Mouse (Mus musculus) common myeloid progenitor, adult 5-6 weeks (primary cell): ENCODE measurements around the gene Hist1h1a. TPM values are rescaled to one million over a fixed set of nuclear protein-coding genes. Genes with fewer than 3 reads are reported as not detected.

Experiments
- ATAC-seq: replicated peaks from 2 replicates; pipeline ENCODE4 v1.8.0; 2016; ENCODE audit warnings: low read depth, mild to moderate bottlenecking, moderate TSS enrichment, inconsistent platforms; ENCODE audit not compliant: poor library complexity, severe bottlenecking
- total RNA-seq: library from RNA; stranded (forward); fragments of 200-1000, 187-1606 nt; gene quantifications from 2 replicates; pipeline ENCODE4 v1.2.3, GENCODE M21; 2017

Hist1h1a gene
- total RNA-seq, 1 experiment from 2014 or later = 2,536 TPM

DNA sequence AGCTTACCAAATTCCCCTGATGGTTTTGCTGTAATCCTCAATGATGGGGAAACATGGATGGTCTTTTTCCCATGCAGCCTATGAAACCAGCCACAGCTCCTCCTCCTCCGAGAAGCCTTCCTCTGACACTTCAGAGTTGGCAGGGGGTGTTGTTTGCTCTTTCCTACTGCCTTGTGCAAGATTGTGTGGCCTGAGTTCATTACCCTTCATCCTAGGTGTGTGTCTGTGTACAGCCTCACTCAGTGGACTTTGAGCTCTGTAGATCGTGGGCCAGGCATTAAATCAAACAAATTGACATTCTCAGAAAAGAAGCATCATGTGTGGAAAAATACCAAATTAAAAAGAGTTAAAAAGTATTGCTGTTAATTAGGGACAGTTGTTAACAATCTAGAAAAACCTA lies 41.1 kb downstream of the Hist1h1a start:
- ATAC-seq = no peak

DNA sequence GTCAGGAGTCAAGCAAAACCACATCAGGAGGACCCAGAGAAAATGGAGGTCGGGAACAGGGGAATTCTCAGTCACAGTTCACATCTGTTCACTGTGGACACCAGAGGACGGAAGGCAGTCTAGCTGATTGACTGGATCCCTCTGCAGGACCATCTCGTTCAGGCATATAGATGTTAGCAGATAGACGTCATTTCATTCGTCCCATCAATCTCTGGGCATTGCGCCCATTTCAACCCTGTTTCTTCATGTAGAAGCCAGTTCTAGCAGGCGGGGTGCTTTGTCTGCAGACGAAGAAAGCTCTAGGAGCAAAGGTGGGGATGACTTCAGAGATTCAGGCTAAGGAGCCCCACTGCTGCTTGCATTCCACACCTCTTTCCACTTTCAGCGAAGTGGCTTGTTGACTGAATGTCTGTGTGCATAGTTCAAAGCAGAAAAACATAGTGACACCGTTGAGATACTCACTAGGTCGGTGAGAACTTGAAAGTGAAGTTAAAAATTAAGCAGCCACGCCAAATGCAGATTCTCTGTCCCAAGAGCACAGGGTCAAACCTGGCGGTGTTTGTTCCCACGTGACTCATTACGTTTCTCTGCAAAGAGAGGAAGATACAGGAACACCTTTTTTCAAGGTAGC lies 43.1 kb downstream of the Hist1h1a start, which contains the start of gene Slc17a2:
TSS of gene Slc17a2 (plus strand) at position 572 of the 631 bp plus-strand sequence.
- ATAC-seq = no peak

Other genes starting within 250 kb of the Hist1h1a start
- 1,499 and 1,774 TPM in 2 replicates for gene Hist1h4h, start 232.6 kb upstream of the Hist1h1a start, total RNA-seq
- gene Hist1h2af, start 229.8 kb upstream of the Hist1h1a start, total RNA-seq = 1,142 and 1,285 TPM in 2 replicates
- 199 and 205 TPM in 2 replicates for gene Hist1h3g, start 228.2 kb upstream of the Hist1h1a start, total RNA-seq
- 91.4 and 108 TPM in 2 replicates for gene Hist1h2bh, start 220.3 kb upstream of the Hist1h1a start, total RNA-seq
- 186 and 196 TPM in 2 replicates for gene Hist1h3f, start 219.6 kb upstream of the Hist1h1a start, total RNA-seq
- gene Hist1h4f, start 212.0 kb upstream of the Hist1h1a start, total RNA-seq = 2,800 and 2,993 TPM in 2 replicates
- gene Hist1h1d, start 210.4 kb upstream of the Hist1h1a start, total RNA-seq = 92.5 and 96.4 TPM in 2 replicates
- gene Hist1h3e, start 201.3 kb upstream of the Hist1h1a start, total RNA-seq = 574 and 671 TPM in 2 replicates
- 336 and 401 TPM in 2 replicates for gene Hist1h2ae, start 192.4 kb upstream of the Hist1h1a start, total RNA-seq
- 1,313 and 1,586 TPM in 2 replicates for gene Hist1h2bg, start 192.3 kb upstream of the Hist1h1a start, total RNA-seq
- 558 and 569 TPM in 2 replicates for gene Hist1h2bf, start 189.5 kb upstream of the Hist1h1a start, total RNA-seq
- gene Hist1h2ad, start 189.3 kb upstream of the Hist1h1a start, total RNA-seq = 127 and 293 TPM in 2 replicates
- gene Hist1h3d, start 187.9 kb upstream of the Hist1h1a start, total RNA-seq = 98.2 and 137 TPM in 2 replicates
- 1,514 and 1,667 TPM in 2 replicates for gene Hist1h4d, start 182.1 kb upstream of the Hist1h1a start, total RNA-seq
- gene Hist1h2be, start 142.5 kb upstream of the Hist1h1a start, total RNA-seq = 92.7 and 94.2 TPM in 2 replicates
- 314 and 326 TPM in 2 replicates for gene Hist1h1e, start 141.1 kb upstream of the Hist1h1a start, total RNA-seq
- 114 and 119 TPM in 2 replicates for gene Hist1h2ac, start 79.7 kb upstream of the Hist1h1a start, total RNA-seq
- 224 and 276 TPM in 2 replicates for gene Hist1h2bc, start 79.5 kb upstream of the Hist1h1a start, total RNA-seq
- 0.55 and 3.1 TPM in 2 replicates for gene Hist1h1t, start 67.9 kb upstream of the Hist1h1a start, total RNA-seq
- 434 and 555 TPM in 2 replicates for gene Hist1h4c, start 65.2 kb upstream of the Hist1h1a start, total RNA-seq
- 3.6 and 4.3 TPM in 2 replicates for gene Hfe, start 52.8 kb upstream of the Hist1h1a start, total RNA-seq
- gene Hist1h1c, start 24.9 kb upstream of the Hist1h1a start, total RNA-seq = 753 and 796 TPM in 2 replicates
- 801 and 823 TPM in 2 replicates for gene Hist1h3c, start 18.1 kb upstream of the Hist1h1a start, total RNA-seq
- gene Hist1h2bb, start 16.9 kb upstream of the Hist1h1a start, total RNA-seq = 2,989 and 3,536 TPM in 2 replicates
- gene Hist1h2ab, start 12.5 kb upstream of the Hist1h1a start, total RNA-seq = 2,765 and 2,805 TPM in 2 replicates
- 689 and 718 TPM in 2 replicates for gene Hist1h3b, start 11.4 kb upstream of the Hist1h1a start, total RNA-seq
- gene Hist1h4b, start 6.7 kb upstream of the Hist1h1a start, total RNA-seq = 676 and 902 TPM in 2 replicates
- gene Hist1h4a, start 2.4 kb upstream of the Hist1h1a start, total RNA-seq = 597 and 703 TPM in 2 replicates
- gene Hist1h3a, start 1.3 kb upstream of the Hist1h1a start, total RNA-seq = 599 and 655 TPM in 2 replicates
- gene Trim38, start 6.2 kb downstream of the Hist1h1a start, total RNA-seq = not detected in 2 replicates
- gene Slc17a2, start 43.3 kb downstream of the Hist1h1a start, total RNA-seq = not detected in 2 replicates
- not detected in 2 replicates for gene Slc17a3, start 75.8 kb downstream of the Hist1h1a start, total RNA-seq
- not detected in 2 replicates for gene Slc17a1, start 104.1 kb downstream of the Hist1h1a start, total RNA-seq
- 0.46 TPM in 1 of 2 replicates, not detected in the other for gene Slc17a4, start 151.3 kb downstream of the Hist1h1a start, total RNA-seq
- gene Hist1h2ba, start 170.5 kb downstream of the Hist1h1a start, total RNA-seq = not detected in 2 replicates
- not detected in 2 replicates for gene Hist1h2aa, start 170.8 kb downstream of the Hist1h1a start, total RNA-seq
- not detected in 2 replicates for gene Scgn, start 227.5 kb downstream of the Hist1h1a start, total RNA-seq